Mouse (Mus musculus): ENCODE results near the gene Zcchc2.

- no peak for TF ChIP-seq TAL1 (IDR thresholded peaks at IDR 0.05; ENCODE audit: low read length)
- no peak for TF ChIP-seq GATA1 (IDR thresholded peaks at IDR 0.05; ENCODE audit: low read length)
Measured at GRCm38 (mm10) chr1:105997282-105997681, 7.1 kb downstream of the Zcchc2 start.

Measured in erythroblast, embryonic 14.5 days (primary cell).